Mouse (Mus musculus): ENCODE results near the gene Prpf3.

- TF ChIP-seq CTCF (IDR thresholded peaks at IDR 0.05; ENCODE audit: borderline replicate concordance, insufficient read depth, low read length): no peak
- TF ChIP-seq POLR2A (IDR thresholded peaks at IDR 0.05; ENCODE audit: low read depth, low read length): no peak
Measured at GRCm38 (mm10) chr3:95863578-95863977, 7.9 kb upstream of the Prpf3 start.

All from embryonic fibroblast, embryonic 13.5 days (primary cell).